Mouse (Mus musculus): ENCODE measurements around the gene Arhgef6.
A peak's percentile ranks its signal among the peaks of the same experiment; 100 is the strongest.

The Arhgef6 gene

DNA sequence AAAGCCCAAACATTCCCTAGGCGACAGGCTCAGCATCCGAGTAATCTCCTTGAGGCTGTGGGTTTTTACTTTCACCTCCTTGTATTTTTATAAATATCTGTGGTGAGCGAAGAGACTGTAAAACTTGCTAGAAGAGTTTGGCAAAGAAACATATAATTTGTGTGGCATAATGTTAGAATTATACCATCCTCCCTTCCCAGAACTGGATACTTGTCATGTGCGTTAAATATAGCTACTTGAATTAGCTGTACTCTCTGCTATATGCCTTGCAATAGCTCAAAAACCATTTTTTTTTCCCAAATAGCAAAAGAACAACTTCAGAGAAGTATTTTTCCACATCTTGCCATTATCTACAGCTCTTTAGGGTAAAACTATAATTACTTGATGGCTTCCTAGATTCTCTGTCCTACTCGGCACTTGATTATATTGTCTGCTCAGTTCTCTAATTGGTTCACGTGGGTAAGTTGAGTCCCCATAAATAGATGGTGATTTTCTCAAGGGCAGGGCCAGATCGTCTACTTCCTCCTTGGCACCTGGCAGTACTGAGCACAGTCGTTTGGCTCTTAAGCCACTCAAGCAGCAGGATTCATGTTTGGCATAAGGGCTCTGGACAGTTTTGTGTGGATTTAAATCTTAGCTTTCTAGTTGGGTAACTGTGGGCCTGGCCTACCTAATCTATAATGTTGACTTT, 35.2 kb downstream of the Arhgef6 start:
- no peak for DNase-seq (ENCODE audit: low spot score in 2 of 2)

DNA sequence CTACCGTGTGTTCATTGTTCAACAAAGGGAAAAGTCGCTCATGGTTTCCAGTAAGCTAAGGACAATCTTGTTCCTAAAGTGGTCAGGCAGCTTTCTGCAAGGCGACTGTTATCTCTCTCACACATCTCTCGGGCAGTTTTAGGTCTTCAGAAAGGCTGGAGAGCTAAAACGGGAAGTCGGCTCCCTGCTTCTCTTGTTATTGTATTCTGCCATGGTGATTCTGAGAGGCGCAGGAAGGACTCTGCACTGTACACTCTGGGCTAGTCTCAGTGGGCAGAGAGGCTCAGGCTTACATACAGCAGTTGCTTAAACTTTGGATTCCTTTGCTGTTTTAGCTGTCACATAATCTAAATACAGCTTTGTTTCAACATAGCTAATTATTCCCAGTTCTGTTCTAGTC, 39.6 kb downstream of the Arhgef6 start:
- no peak for DNase-seq (ENCODE audit: low spot score in 2 of 2)

DNA sequence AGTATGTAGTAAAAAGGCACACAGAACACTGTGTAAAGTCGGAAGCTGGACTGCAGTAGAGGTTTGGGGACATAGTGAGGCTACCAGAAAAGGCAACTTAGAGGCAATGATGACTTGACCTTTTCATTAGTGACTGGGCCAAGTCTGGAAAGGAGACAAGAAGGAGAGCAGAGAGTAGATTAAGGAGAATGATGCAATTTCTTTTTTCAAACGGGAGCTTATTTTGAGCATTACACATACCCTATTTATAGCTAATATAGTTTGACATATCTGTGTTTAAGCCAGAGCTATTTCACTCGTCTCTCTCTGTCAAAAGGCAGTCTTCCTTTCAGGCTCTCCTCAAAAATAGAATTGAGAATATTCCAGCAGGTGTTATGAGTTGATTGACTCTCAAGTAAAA, 50.1 kb downstream of the Arhgef6 start:
- DNase-seq (ENCODE audit: low spot score in 2 of 2) = no peak

- no peak for DNase-seq (ENCODE audit: low spot score in 2 of 2)
These were observed 52.2 kb downstream of the Arhgef6 start for GRCm38 (mm10) chrX:57286281-57286680.

- DNase-seq (ENCODE audit: low spot score in 2 of 2) = no peak
These were observed 56.3 kb downstream of the Arhgef6 start for GRCm38 (mm10) chrX:57282184-57282583.

GRCm38 (mm10) chrX:57277560-57278335, 60.8 kb downstream of the Arhgef6 start:
- no peak for DNase-seq (ENCODE audit: low spot score in 2 of 2)

DNA sequence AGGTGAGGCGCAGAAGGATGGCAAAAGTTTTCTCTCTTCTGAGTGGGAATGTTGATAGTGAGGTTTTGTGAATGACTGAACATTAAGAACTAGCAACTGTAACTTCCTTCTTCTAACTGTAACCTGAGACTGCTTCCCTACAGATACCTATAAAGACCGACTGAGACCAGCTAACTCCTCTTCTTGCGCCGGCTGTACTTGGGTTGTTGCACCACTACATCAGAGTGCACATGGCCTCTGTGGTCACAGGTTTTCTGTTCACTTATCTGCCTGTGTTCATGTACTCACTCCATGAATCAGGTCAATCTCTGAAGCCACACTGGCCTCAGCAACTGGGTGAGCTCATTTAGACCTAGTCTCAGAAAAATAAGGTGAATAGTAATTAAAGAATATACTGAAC, 75.0 kb downstream of the Arhgef6 start:
- DNase-seq (ENCODE audit: low spot score in 2 of 2) = no peak

DNA sequence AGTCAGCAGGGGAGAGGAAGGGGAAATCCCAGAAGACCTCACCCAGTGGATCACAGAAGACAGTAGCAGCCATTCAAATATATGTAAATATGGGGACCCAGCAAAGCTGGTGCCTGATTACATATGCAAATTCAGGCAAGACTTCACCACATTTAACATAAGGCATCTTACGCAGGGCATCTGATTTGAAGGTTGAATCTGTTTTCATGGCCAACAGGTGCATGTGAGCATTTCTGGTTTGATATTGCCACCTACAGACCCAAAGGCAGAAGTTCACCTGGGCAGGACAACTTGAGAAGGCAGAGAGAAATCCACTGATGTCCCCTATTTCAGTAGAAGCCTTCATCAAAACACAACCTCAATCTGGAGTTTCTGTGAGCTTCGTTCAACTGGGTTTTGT, 77.8 kb downstream of the Arhgef6 start:
- DNase-seq (ENCODE audit: low spot score in 2 of 2) = no peak

DNA sequence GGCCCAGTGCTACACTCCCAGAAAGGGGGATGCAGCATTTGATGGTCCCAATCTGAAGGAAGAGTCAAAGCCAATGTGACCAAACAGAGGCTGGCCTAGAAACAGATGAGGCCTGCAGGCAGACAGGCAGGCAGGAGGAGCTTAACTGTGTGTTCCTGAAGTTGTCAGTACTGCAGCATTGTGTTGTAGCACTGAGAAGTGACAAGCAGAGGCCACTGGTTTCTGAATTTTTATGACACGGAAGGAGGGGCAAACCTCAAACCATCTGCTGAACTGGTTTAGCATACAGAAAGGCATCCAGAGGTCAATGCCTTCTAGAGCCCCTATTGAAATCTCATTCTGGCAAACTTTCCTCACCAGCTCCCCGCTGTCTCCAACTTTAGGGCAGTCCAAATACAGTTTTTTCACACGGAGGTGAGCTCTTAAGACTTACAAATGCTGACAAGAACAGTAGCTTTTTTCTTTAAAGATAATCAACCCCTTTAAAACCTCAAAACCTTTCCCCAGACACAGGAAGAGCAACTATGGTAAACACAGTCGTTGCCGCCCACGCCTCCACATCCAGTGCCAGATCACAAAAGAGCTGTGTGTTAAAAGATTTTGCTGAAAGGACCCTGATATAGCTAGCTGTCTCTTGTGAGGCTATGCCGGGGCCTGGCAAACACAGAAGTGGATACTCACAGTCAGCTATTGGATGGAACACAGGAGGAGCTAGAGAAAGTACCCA, 85.0 kb downstream of the Arhgef6 start:
- DNase-seq (ENCODE audit: low spot score in 2 of 2) = no peak

- no peak for DNase-seq (ENCODE audit: low spot score in 2 of 2)
These were observed 100.0 kb downstream of the Arhgef6 start for GRCm38 (mm10) chrX:57238572-57238971.

- DNase-seq (ENCODE audit: low spot score in 2 of 2) = no peak
These were observed 102.5 kb downstream of the Arhgef6 start for GRCm38 (mm10) chrX:57235982-57236381.

- peak in 1 of 2 experiments; percentile 2 for DNase-seq (ENCODE audit: low spot score in 2 of 2)
These were observed 104.9 kb downstream of the Arhgef6 start for GRCm38 (mm10) chrX:57233596-57233995.

DNA sequence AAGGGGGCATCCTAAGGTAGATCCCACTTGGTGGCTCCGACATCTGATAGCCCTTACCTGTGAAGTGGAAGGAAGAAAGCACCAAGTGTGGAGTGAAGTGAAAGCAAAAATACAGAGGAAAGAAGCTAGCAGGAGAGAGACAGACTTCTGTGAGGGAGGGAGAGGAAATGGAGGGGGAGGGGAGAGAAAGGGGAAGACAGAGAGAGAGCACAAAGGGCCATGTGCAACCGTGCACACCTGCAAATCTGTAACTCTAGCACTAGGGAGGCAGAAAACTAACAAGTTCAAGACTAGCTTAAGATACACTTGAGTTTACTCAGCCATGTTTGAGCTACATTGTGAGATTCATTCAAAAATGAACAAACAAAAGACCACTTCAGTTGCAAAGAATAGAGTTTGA, 110.4 kb downstream of the Arhgef6 start:
- DNase-seq (ENCODE audit: low spot score in 2 of 2) = no peak

GRCm38 (mm10) chrX:57223301-57223700, 115.2 kb downstream of the Arhgef6 start:
- DNase-seq (ENCODE audit: low spot score in 2 of 2) = no peak

GRCm38 (mm10) chrX:57221881-57222280, 116.6 kb downstream of the Arhgef6 start:
- no peak for DNase-seq (ENCODE audit: low spot score in 2 of 2)

DNA sequence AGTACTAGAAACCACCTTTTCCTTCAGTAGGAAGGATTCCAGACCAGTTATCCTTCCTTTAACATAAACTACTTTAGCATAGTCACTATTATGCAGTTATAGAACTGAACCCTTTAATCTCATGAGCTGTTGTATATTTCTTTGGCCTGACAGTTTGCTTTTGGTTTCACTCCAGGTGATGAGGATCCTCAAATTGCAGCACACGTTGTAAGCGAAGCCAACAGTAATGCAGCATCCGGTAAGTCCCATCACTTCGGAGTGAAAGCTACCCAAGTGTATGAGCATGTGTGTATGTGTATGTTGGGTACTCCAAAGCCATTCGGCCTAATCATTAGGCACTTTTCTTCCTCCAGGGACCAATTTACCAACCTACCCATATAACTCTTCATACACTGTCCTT, 119.0 kb downstream of the Arhgef6 start:
- no peak for DNase-seq (ENCODE audit: low spot score in 2 of 2)

GRCm38 (mm10) chrX:57216271-57216670, 122.3 kb downstream of the Arhgef6 start:
- no peak for DNase-seq (ENCODE audit: low spot score in 2 of 2)

GRCm38 (mm10) chrX:57215495-57215894, 123.0 kb downstream of the Arhgef6 start:
- DNase-seq (ENCODE audit: low spot score in 2 of 2) = no peak

GRCm38 (mm10) chrX:57212862-57213261, 125.7 kb downstream of the Arhgef6 start:
- no peak for DNase-seq (ENCODE audit: low spot score in 2 of 2)

GRCm38 (mm10) chrX:57211876-57212275, 126.7 kb downstream of the Arhgef6 start, which contains the start of gene Cd40lg:
Gene Cd40lg, plus strand, starts transcription at chrX:57212143.
- DNase-seq (ENCODE audit: low spot score in 2 of 2) = no peak

DNA sequence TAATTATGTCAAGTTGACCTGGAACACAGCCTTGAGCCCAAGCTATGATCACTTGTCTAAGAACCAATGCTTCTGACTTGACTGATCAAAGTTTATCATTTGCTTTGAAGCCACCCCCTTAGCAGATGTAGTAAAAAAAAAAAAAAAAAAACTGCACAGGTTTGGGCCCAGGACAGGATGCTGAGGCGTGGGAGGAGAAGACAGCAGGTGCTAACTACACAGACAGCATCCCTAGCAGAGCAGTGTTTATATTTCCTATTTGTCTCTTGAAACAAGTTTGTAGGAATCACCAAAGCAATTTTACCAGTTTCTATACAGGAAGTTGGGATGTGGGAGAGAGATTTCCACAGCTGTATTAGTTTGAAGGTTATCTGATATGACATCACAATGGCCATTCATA, 127.9 kb downstream of the Arhgef6 start:
- no peak for DNase-seq (ENCODE audit: low spot score in 2 of 2)

GRCm38 (mm10) chrX:57200397-57200796, 138.1 kb downstream of the Arhgef6 start:
- DNase-seq (ENCODE audit: low spot score in 2 of 2) = no peak

DNA sequence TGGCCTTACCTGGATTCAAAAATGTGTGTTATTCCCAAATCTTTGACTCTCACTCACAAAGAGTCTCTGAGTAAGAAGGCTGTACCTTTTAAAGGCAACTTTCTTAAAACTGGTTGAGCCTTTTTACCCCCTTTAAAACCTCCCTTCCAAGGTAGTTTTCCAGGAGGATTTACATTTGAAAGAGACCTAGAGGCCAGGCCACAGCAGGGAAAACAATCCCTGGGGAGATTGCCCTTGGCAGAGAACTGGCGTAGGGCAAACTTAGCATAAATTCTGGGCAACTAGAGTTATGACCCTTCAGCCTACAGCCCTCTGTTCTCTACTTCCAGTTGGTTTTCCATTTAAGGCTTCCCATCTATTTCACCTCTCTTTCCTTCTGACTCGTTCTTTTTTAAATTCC, 140.5 kb downstream of the Arhgef6 start:
- no peak for DNase-seq (ENCODE audit: low spot score in 2 of 2)
